Mouse (Mus musculus): ENCODE measurements at regions not wholly inside any gene's neighbourhood (a gene's known extent, or its start where the extent isn't known, plus 50 kb on each side); places are given as distances from the start of the nearest gene placed in this dataset.

DNA sequence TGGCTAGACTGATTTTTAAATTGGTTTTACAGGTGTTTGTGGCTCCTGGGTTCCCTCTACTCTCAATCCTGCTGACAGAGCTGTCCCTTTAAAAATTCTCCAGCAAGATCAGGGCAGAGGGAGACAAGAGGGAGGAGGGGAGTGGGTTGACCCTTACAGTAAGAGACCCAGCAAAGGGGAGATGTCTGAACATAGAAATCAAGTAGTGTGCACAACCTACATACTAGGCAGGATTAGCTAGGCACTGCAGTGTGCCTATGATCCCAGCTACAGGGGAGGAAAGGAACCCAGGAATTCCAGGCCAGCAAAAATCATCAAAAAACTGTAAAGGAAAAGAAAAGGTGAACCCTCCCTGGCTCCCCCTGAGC, 113.2 kb upstream of the Thy1 start:
- no peak for DNase-seq (ENCODE audit: low spot score)

DNA sequence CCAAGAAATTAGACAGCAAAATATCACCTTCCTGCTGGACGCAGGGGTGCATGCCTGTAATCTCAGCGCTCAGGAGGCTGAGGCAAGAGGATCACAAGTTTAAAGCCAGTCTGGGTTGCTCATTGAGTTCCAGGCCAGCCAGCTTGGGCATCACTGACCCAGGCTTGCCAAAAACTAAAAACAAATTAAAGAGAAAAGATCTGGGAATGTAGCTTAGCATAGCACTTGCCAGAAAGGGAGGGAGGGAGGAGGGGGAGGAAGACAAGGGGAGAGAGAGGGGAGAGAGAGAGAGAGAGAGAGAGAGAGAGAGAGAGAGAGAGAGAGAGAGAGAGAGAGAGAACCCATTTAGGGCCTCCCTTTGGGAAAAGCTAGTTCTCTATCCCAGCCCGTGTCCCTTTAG, 112.7 kb upstream of the Thy1 start:
- DNase-seq (ENCODE audit: low spot score): no peak

DNA sequence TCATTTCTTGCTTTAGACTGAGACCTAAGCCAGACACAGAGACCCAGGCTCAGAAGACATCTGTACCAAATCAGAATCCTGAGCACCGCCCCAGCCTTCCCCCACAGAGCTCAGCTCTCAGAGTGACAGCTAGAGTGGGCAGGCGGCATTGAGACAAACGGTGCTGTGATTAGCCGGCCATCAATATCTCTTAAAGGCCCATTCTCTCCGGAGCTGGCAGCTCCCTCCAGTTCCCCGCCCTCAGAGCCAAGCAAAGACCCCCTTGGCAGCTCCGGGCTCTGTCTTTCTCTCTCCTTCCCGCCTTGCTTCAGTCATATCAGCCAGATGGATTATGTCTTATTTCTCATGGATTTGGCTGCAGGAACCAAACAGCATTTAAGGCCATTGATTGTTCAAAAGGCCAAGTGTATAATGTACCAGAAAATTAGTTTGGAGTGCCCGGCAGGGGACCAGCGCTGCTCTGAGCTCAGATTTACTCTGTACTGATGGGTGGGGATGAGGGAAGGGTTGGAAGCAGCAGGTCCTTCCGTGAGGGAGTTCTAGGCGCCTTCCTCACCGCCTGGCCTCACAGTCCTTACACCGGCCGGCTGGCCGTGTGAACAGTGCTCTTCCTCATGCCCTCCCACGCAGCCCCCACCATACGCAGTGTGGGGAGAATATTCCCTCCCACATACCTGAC, 109.0 kb upstream of the Thy1 start:
- DNase-seq (ENCODE audit: low spot score): no peak

GRCm38 (mm10) chr9:43934691-43935064, 108.5 kb upstream of the Thy1 start:
- DNase-seq (ENCODE audit: low spot score): no peak

GRCm38 (mm10) chr9:43939336-43939735, 103.8 kb upstream of the Thy1 start:
- no peak for DNase-seq (ENCODE audit: low spot score)

GRCm38 (mm10) chr9:43942147-43942546, 101.0 kb upstream of the Thy1 start:
- DNase-seq (ENCODE audit: low spot score): no peak

- no peak for DNase-seq (ENCODE audit: low spot score)
Measured at GRCm38 (mm10) chr9:43943522-43943921, 99.7 kb upstream of the Thy1 start.

GRCm38 (mm10) chr9:43944816-43945741, 98.1 kb upstream of the Thy1 start:
- DNase-seq (ENCODE audit: low spot score): no peak

- DNase-seq (ENCODE audit: low spot score): no peak
Measured at GRCm38 (mm10) chr9:43945997-43946649, 97.1 kb upstream of the Thy1 start.

DNA sequence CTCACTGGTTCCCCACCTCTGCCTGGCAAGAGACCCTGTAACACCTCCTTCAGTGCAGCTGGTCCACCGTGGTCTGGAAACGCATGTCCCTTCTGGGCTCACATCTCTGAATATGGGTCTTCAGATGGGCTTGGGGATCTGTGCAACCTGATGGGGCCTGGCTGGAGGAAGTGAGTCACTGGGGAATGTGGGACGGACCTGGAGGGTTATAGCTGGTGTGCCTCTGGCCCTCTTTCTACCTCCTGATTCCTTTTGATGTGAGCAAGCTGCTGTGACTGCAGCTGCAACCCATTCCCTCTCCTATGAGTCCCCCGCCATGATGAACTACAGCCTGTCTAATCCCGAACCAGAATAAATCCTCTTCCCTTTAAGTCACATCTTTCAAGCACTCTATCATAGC, 96.1 kb upstream of the Thy1 start:
- DNase-seq (ENCODE audit: low spot score): no peak

DNA sequence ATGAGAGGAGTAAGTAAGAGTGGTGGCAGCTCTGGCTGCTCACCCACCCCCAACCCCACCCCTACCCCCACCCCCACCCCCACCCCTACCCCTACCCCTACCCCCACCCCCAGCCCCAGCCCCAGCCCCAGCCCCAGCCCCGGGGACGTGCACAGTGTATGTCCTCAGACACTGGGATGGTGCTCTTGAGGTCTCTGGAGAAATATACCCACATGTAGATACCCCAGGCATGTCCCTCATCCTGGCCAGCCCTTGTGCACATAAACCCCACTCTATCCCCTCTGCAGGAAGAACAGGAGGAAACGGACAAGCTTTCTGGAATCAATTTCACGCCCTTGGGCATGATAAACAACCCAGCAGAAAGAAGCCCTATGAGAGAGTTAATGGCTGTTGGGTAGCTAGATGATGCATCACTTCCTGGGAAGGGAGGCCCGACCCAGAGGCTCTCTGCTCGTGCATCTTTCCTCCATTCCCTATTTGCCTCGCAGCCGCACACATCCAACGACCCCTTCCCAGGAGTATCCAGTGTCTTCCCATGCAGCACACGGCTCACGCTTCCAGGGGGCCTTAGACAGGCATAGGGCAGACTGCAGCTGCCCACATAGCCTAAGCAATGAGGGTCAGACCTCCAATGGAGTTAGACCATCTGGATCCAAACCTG, 95.6 kb upstream of the Thy1 start:
- DNase-seq (ENCODE audit: low spot score): no peak

DNA sequence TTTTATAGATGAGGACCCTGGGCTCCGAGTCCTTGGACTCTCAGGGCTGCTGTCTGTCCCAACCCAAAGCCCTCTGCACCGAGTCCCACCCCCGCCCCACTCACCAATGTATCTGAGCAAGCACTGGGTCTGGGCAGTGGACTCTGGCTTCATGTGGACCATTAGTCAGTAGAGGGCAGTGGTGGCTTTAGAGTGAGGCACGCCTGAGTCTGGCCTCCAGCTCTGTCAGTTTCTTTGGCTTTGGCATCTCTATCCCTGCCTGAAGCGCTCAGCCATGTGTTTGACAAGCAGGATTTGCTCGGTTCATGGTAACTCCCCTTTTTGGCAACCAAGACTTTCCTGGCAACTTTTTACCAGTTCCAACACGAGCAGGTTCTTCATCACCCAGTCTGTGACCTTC, 90.1 kb upstream of the Thy1 start:
- DNase-seq (ENCODE audit: low spot score): no peak

- DNase-seq (ENCODE audit: low spot score): no peak
Measured at GRCm38 (mm10) chr9:43959541-43959940, 83.6 kb upstream of the Thy1 start.

GRCm38 (mm10) chr9:43961431-43961830, 81.8 kb upstream of the Thy1 start:
- DNase-seq (ENCODE audit: low spot score): no peak

DNA sequence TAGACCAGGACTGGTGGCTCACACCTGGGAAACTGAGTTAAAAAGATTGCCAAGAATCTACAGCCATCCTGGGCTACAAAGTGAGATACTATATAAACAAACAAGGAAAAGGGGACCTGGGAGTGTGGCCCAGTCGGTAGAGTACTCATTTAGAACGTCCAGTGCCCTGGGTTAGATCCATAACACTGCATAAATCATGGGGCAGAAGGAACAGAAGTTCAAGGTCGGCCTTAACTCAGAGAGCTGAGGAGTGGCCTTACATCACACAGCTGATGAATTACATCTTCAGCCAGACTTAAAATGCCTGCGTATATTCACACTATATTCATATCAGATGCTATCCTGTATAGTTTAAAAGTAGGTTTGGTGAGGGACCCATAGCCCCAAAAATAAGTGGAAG, 78.0 kb upstream of the Thy1 start:
- DNase-seq (ENCODE audit: low spot score): no peak

DNA sequence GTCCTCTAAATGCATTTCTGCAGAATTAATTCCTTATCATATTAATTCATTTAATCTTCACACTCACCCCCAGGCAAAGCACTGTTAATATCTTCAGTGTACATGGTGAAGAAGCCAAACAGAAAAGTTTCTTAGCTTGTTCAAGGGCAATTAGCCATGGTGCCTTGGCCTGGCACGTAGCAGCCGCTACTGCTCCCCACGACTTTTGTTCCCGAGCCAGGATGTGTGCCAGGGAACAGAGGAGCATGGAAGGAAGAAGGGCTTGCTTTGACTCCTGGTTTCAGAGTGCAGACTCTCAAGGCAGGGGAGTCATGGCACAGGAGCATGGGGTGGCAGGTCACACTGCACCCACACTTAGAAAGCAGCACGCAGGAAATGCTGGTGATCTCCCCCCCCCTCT, 77.4 kb upstream of the Thy1 start:
- DNase-seq (ENCODE audit: low spot score): no peak

DNA sequence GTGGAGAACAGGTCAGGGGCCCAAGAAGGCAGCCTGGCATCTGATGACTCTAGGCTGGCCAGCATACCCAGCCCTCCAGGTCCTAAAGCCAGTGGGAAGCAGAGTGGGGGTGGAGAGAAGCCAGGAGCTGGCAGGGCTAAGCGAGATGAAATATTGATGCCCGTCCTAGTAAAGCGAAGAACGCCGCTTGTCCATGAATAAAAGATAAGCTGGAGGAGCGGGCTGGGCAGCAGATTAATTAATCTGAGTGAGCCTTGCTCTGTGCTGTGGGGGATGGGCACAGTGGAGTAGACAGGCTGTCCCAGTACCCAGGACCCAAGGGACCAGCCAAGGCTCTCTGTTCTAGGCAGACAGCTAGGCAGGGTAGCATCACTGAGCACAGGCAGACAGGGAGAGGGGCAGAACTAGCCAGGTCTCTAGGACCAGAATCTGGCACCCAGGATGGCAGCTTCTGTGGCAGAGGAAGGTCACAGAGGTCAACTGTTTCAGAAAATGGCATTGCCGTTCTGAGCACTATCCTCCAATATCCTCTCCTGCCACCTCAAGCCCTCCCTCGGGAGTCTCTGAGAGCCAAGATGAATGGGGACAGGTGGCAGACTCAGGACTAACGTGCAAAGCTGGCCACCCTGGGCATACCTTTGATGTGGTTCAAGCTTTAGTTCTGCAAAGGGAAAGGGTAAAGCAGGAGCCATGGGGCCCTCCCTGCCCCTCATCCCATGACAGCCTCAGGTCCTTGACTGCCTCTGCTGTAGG, 73.0 kb upstream of the Thy1 start:
- DNase-seq (ENCODE audit: low spot score): no peak

GRCm38 (mm10) chr9:43970858-43971257, 72.3 kb upstream of the Thy1 start:
- DNase-seq (ENCODE audit: low spot score): no peak

DNA sequence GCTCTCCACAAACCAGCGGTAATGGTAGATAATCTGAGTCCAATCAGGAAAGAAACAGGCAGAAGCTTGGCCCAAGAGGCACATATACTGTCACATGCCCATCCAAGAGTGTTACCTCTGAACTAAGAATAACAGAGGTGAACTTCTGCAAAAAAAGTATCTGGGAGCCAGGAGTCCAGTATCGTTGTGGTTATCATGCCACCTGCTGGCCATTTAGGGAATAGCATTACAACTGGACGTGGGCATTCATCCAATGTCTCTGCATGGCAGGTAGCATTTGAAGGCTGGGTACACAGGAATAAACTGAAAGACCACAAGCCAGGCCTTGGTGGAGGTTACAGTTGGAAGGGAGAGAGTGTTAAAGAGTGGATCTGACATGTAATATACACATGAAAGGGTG, 70.9 kb upstream of the Thy1 start:
- no peak for DNase-seq (ENCODE audit: low spot score)

DNA sequence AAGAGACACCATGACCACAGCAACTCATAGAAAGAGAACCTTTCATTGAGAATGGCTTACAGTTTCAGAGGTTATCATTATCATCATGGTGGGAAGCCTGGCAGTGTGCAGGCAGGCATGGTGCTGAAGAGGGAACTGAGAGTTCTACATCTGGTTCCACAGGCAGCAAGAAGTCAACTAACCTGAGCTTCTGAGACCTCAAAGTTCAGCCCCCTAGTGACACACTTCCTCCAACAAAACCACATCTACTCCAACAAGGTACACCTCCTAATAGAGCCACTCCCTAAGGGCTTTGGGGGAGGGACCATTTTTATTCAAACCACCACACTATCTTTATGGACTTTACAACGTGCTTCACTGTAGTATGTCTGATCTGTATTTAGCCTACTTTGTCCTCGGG, 67.8 kb upstream of the Thy1 start:
- no peak for DNase-seq (ENCODE audit: low spot score)

DNA sequence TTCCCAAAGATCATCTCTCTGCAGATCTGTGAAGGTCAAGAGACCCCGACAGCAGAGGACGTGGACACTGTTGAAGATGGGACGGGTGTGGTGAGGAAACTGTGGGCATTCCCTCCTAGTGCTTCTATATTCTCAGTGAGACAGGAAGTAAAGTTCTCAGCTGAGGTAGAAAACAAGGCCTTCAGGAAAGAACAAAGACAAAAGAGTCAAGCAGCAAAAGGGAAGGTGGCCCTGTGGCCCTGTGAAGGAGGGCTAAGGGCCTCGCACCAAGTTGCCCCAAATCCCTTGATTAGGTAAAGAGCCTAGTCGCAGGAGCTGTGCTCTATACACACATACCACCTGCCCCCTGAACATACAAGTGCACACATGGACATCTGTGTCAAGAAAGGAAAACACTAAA, 66.8 kb upstream of the Thy1 start:
- DNase-seq (ENCODE audit: low spot score): no peak

DNA sequence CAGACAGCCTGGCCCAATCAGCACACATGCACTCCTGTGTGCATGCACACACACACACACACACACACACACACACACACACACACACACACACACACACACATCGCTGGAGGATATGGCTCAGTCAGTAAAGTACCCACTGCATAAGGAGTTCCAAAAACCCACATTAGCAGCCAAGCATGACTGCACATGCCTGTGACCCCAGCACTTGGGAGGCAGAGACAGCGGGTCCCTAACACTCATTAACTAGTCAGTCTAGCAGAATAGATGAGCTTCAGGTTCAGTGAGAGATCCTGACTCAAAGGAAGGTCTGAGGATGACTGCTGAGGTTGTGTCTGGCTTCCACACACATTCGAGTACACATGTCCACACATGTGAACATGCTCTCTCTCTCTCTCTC, 65.4 kb upstream of the Thy1 start:
- DNase-seq (ENCODE audit: low spot score): no peak
